ENCODE assay signal across 11 mouse cellular contexts in genomic region chr5:99336427-99336826, GRCm38 (mm10).
DNase-seq lines count a peak whose midpoint lies in the region; ATAC-seq and TF ChIP-seq lines count a peak whose summit lies in the region.
"Had no signal": no experiment of that assay in that cellular context is flagged by ENCODE, and none has a peak within 500 bp of the region (broad histone marks: within the 10 kb centered on the region; RNA-seq: fewer than 3 reads in every experiment).

No protein-coding gene starts in this region.

- no peak overlapping the region for H3K4me3 ChIP-seq in heart, embryonic 16.5 days (ENCODE audit: low read length)
- no peak overlapping the region for H3K4me3 ChIP-seq in heart, embryonic 10.5 days
- no peak overlapping the region for H3K4me3 ChIP-seq in thymus, adult 2 months (ENCODE audit: control insufficient read depth, insufficient read depth, low read length)
- H3K4me3 ChIP-seq: midbrain, embryonic 12.5 days had no signal

- H3K4me2 ChIP-seq in heart, embryonic 16.5 days (ENCODE audit: low read depth, low read length), result peak overlapping the region; percentile 12; the same call in 1 of the 2 replicates
- H3K4me2 ChIP-seq: hindbrain, embryonic 14.5 days; midbrain, embryonic 12.5 days had no signal

- TF ChIP-seq POLR2A in thymus, adult 2 months (IDR thresholded peaks at IDR 0.05; ENCODE audit: control insufficient read depth, extremely low read depth, insufficient read depth, low read length, poor library complexity), result no peak

- no peak for DNase-seq in heart, embryonic 10.5 days (ENCODE audit: low spot score)
- DNase-seq in lung, postnatal 4 days, result peak; percentile 48 to 55
- peak; percentile 15 for DNase-seq in thymus, adult 2 months
- DNase-seq in cerebellum, adult 9-10 months, result no peak
- no peak for DNase-seq in testis, postnatal 14 days (ENCODE audit: low spot score)
- DNase-seq in urinary bladder, adult 2 months (ENCODE audit: low spot score), result no peak
- DNase-seq: cerebellum, postnatal 36 days had no signal

- H3K4me1 ChIP-seq in heart, embryonic 16.5 days (ENCODE audit: control insufficient read depth, insufficient read depth, low read length), result peaks cover 9% of the 10 kb centered on the region
- peaks cover 26% of the 10 kb centered on the region for H3K4me1 ChIP-seq in heart, embryonic 10.5 days
- no peaks in the 10 kb centered on the region; the same call in 1 of the 2 replicates for H3K4me1 ChIP-seq in thymus, adult 2 months (replicated peaks; ENCODE audit: control insufficient read depth, insufficient read depth, low read length)
- H3K4me1 ChIP-seq: midbrain, embryonic 12.5 days had no signal

- ATAC-seq in heart, embryonic 16.5 days (replicated peaks; ENCODE audit: extremely low read depth, insufficient read depth, low FRiP score), result no peak
- peak; percentile 90 for ATAC-seq in granulocyte monocyte progenitor cell, adult 5-6 weeks (replicated peaks; ENCODE audit: poor library complexity, severe bottlenecking)

- H3K9me3 ChIP-seq in heart, embryonic 16.5 days (replicated peaks; ENCODE audit: control insufficient read depth, low read length), result no peaks in the 10 kb centered on the region
- no peaks in the 10 kb centered on the region for H3K9me3 ChIP-seq in heart, embryonic 10.5 days
- H3K9me3 ChIP-seq: midbrain, embryonic 12.5 days had no signal

- H3K27me3 ChIP-seq in heart, embryonic 16.5 days (ENCODE audit: control insufficient read depth, insufficient read depth, low read length), result no peaks in the 10 kb centered on the region
- no peaks in the 10 kb centered on the region for H3K27me3 ChIP-seq in heart, embryonic 10.5 days (ENCODE audit: insufficient read depth, poor library complexity, severe bottlenecking)
- no peaks in the 10 kb centered on the region for H3K27me3 ChIP-seq in thymus, adult 2 months (ENCODE audit: control insufficient read depth, insufficient read depth, low read length)
- H3K27me3 ChIP-seq: midbrain, embryonic 12.5 days had no signal

- no peak overlapping the region for H3K9ac ChIP-seq in heart, embryonic 16.5 days (ENCODE audit: low read length)
- H3K9ac ChIP-seq: hindbrain, embryonic 14.5 days; midbrain, embryonic 12.5 days had no signal

- no peak overlapping the region for H3K27ac ChIP-seq in heart, embryonic 16.5 days (ENCODE audit: low read length)
- H3K27ac ChIP-seq in heart, embryonic 10.5 days, result no peak overlapping the region
- no peak overlapping the region for H3K27ac ChIP-seq in thymus, adult 2 months (ENCODE audit: control insufficient read depth, insufficient read depth, low read length)
- H3K27ac ChIP-seq: hindbrain, embryonic 14.5 days; midbrain, embryonic 12.5 days had no signal

- no peaks in the 10 kb centered on the region for H3K36me3 ChIP-seq in heart, embryonic 16.5 days (ENCODE audit: control insufficient read depth, insufficient read depth)
- no peaks in the 10 kb centered on the region for H3K36me3 ChIP-seq in heart, embryonic 10.5 days
- H3K36me3 ChIP-seq in thymus, adult 2 months (ENCODE audit: control insufficient read depth, insufficient read depth, low read length), result no peaks in the 10 kb centered on the region
- H3K36me3 ChIP-seq: midbrain, embryonic 12.5 days had no signal

- 64% methylated on average over 11 of the region's 11 CpGs for WGBS in heart, embryonic 16.5 days
- 69% methylated on average over 11 of the region's 11 CpGs for WGBS in heart, embryonic 10.5 days
- WGBS in thymus, adult 2 months, result 5% methylated on average over 11 of the region's 11 CpGs

- TF ChIP-seq CTCF in thymus, adult 2 months (IDR thresholded peaks at IDR 0.05; ENCODE audit: borderline replicate concordance, control insufficient read depth, extremely low read depth, insufficient read depth, low read length, poor library complexity), result no peak

Comparison
In these comparisons a context has a peak if more than half of its experiments do, and no peak if none do; other contexts are left out.
1. DNase-seq: peak in lung, postnatal 4 days (2 of 2) and thymus, adult 2 months (single experiment); none in heart, embryonic 10.5 days (single experiment), cerebellum, adult 9-10 months (single experiment), testis, postnatal 14 days (single experiment) and urinary bladder, adult 2 months (single experiment).